Mouse (Mus musculus): ENCODE measurements around the gene Ptpre.

- TF ChIP-seq CTCF (IDR thresholded peaks at IDR 0.05; ENCODE audit: borderline replicate concordance, control insufficient read depth, extremely low read depth, insufficient read depth, low read length, poor library complexity) (no peak), POLR2A (IDR thresholded peaks at IDR 0.05; ENCODE audit: control insufficient read depth, extremely low read depth, insufficient read depth, low read length, poor library complexity) (no peak)
Observed at GRCm38 (mm10) chr7:135597604-135598289, 60.5 kb downstream of the Ptpre start.
